Mouse (Mus musculus): ENCODE measurements around the gene Swap70. TPM values are rescaled to one million over a fixed set of nuclear protein-coding genes. Genes with fewer than 3 reads are reported as not detected.

The Swap70 gene
- 10 to 100 TPM; 37.6 to 70.6 TPM for polyA plus RNA-seq (2017; shearing (Covaris generic))

GRCm38 (mm10) chr7:110221586-110222481, at the start of gene Swap70:
TSS of gene Swap70 (plus strand) at chr7:110221711.

Other genes starting within 250 kb of the Swap70 start
- 10 to 100 TPM; 42.7 to 45.7 TPM for gene Tmem41b, start 234.8 kb upstream of the Swap70 start, polyA plus RNA-seq (2017; shearing (Covaris generic))
- gene Ipo7, start 203.4 kb upstream of the Swap70 start, polyA plus RNA-seq (2017; shearing (Covaris generic)): 10 to 100 TPM; 17.7 to 24.0 TPM
- gene Zfp143, start 160.5 kb upstream of the Swap70 start, polyA plus RNA-seq (2017; shearing (Covaris generic)): 10 to 100 TPM; 33.4 to 40.2 TPM
- gene Wee1, start 99.7 kb upstream of the Swap70 start, polyA plus RNA-seq (2017; shearing (Covaris generic)): 10 to 100 TPM in 1 of 2 experiments, 1 to 10 TPM in 1; 7.6 to 11.4 TPM